8 mouse cellular contexts compared by ENCODE assay signal in genomic region chr1:91179086-91179485, GRCm38 (mm10). TPM values are rescaled to one million over a fixed set of nuclear protein-coding genes. Genes with fewer than 3 reads are reported as not detected.
DNase-seq lines count a peak whose midpoint lies in the region; ATAC-seq and TF ChIP-seq lines count a peak whose summit lies in the region.

No protein-coding gene starts in this region.

- H3K4me2 ChIP-seq in forebrain, embryonic 14.5 days (ENCODE audit: low read length) = no peak overlapping the region
- H3K4me2 ChIP-seq in liver, embryonic 15.5 days = peak overlapping the region; percentile 67
- no peak overlapping the region for H3K4me2 ChIP-seq in neural tube, embryonic 13.5 days

- peak; percentile 50; the same call in 1 of the 2 replicates for ATAC-seq in forebrain, embryonic 14.5 days
- no peak for ATAC-seq in liver, embryonic 15.5 days (ENCODE audit: insufficient read depth)
- peak; percentile 56; the same call in 1 of the 2 replicates for ATAC-seq in neural tube, embryonic 13.5 days (ENCODE audit: low read depth)

- intact Hi-C loops in heart, postnatal 14 days (cut with DNase I) = loop anchor here (1.0 to 5.0 kb wide), 2 partner anchors 60 to 207 kb away; no protein-coding TSS in a partner anchor

- H3K9ac ChIP-seq in forebrain, embryonic 14.5 days (ENCODE audit: low read length) = no peak overlapping the region
- H3K9ac ChIP-seq in liver, embryonic 15.5 days = no peak overlapping the region
- H3K9ac ChIP-seq in neural tube, embryonic 13.5 days = no peak overlapping the region

- no peaks in the 10 kb centered on the region for H3K36me3 ChIP-seq in forebrain, embryonic 14.5 days (ENCODE audit: control insufficient read depth, insufficient read depth, low read length)
- no peaks in the 10 kb centered on the region for H3K36me3 ChIP-seq in liver, embryonic 15.5 days (replicated peaks)
- no peaks in the 10 kb centered on the region for H3K36me3 ChIP-seq in neural tube, embryonic 13.5 days

- H3K4me3 ChIP-seq in bone marrow macrophage, adult 2 months (ENCODE audit: insufficient read depth, low read length) = no peak overlapping the region
- no peak overlapping the region for H3K4me3 ChIP-seq in forebrain, embryonic 14.5 days (ENCODE audit: low read depth, low read length)
- no peak overlapping the region for H3K4me3 ChIP-seq in liver, embryonic 15.5 days (replicated peaks)
- H3K4me3 ChIP-seq in neural tube, embryonic 13.5 days = no peak overlapping the region

- TF ChIP-seq POLR2A in bone marrow macrophage, adult 2 months (IDR thresholded peaks at IDR 0.05; ENCODE audit: borderline replicate concordance, low read depth, low read length) = no peak

- peak; percentile 74 for TF ChIP-seq CTCF in bone marrow macrophage, adult 2 months (IDR thresholded peaks at IDR 0.05; ENCODE audit: low read depth, low read length)

- peaks cover 3% of the 10 kb centered on the region; the same call in 1 of the 2 replicates for H3K4me1 ChIP-seq in bone marrow macrophage, adult 2 months (ENCODE audit: control insufficient read depth, insufficient read depth, low read length)
- peaks cover 5% of the 10 kb centered on the region for H3K4me1 ChIP-seq in forebrain, embryonic 14.5 days (ENCODE audit: control insufficient read depth, insufficient read depth, low read length)
- H3K4me1 ChIP-seq in liver, embryonic 15.5 days (replicated peaks) = peaks cover 16% of the 10 kb centered on the region; the same call in 1 of the 2 replicates
- peaks cover 14% of the 10 kb centered on the region for H3K4me1 ChIP-seq in neural tube, embryonic 13.5 days (replicated peaks)

- peak; percentile 82 for DNase-seq in CD4-positive helper T cell, adult 2 months (ENCODE audit: low read depth, low spot score)
- DNase-seq in forebrain, embryonic 14.5 days (ENCODE audit: low spot score) = peak; percentile 74
- peak; percentile 68 to 76 for DNase-seq in heart, postnatal 14 days
- DNase-seq in kidney, postnatal 4 days = peak; percentile 80 to 86
- DNase-seq in testis, postnatal 10 days (ENCODE audit: low spot score) = peak; percentile 80

- WGBS in forebrain, embryonic 14.5 days = 37% methylated on average over 5 of the region's 5 CpGs
- WGBS in liver, embryonic 15.5 days (ENCODE audit: insufficient replicate concordance) = 14% methylated on average over 5 of the region's 5 CpGs
- 29% methylated on average over 5 of the region's 5 CpGs for WGBS in neural tube, embryonic 13.5 days

- peaks cover 5% of the 10 kb centered on the region for H3K27me3 ChIP-seq in forebrain, embryonic 14.5 days (replicated peaks; ENCODE audit: control insufficient read depth, insufficient read depth, low read length)
- H3K27me3 ChIP-seq in liver, embryonic 15.5 days = peaks cover 26% of the 10 kb centered on the region
- H3K27me3 ChIP-seq in neural tube, embryonic 13.5 days = peaks cover 35% of the 10 kb centered on the region

- H3K27ac ChIP-seq in bone marrow macrophage, adult 2 months (ENCODE audit: insufficient read depth, low read depth, low read length) = no peak overlapping the region
- no peak overlapping the region for H3K27ac ChIP-seq in forebrain, embryonic 14.5 days (ENCODE audit: low read depth, low read length)
- no peak overlapping the region for H3K27ac ChIP-seq in liver, embryonic 15.5 days (replicated peaks)
- H3K27ac ChIP-seq in neural tube, embryonic 13.5 days (replicated peaks) = no peak overlapping the region

- H3K9me3 ChIP-seq in forebrain, embryonic 14.5 days (replicated peaks; ENCODE audit: control insufficient read depth, low read length) = no peaks in the 10 kb centered on the region
- no peaks in the 10 kb centered on the region for H3K9me3 ChIP-seq in liver, embryonic 15.5 days (replicated peaks)
- H3K9me3 ChIP-seq in neural tube, embryonic 13.5 days = no peaks in the 10 kb centered on the region

RNA-seq across cellular contexts. Expression of gene Ramp1, which starts 0.5 kb away (rescaled TPM):
- 10.8 and 12.7 TPM in 2 replicates for polyA plus RNA-seq in bone marrow macrophage, adult 2 months (2012; ENCODE audit: insufficient read depth, insufficient read length, missing spikeins)
- polyA plus RNA-seq in forebrain, embryonic 14.5 days (2014; fragmentation: Nextera tagmentation; extraction: Ambion mirVana) = 2.6 and 3.0 TPM in 2 replicates
- total RNA-seq in heart, postnatal 14 days (2021) = 10 to 100 TPM; 10.5 to 13.6 TPM
- polyA plus RNA-seq in liver, embryonic 15.5 days (2015; fragmentation: Nextera tagmentation; extraction: Ambion mirVana) = 5.6 and 6.0 TPM in 2 replicates
- polyA plus RNA-seq in neural tube, embryonic 13.5 days (2015; fragmentation: Nextera tagmentation; extraction: Ambion mirVana) = 2.7 and 3.2 TPM in 2 replicates

RNA-seq across cellular contexts. Expression of gene Rbm44, which starts 34.2 kb away (rescaled TPM):
- 0.97 and 1.2 TPM in 2 replicates for polyA plus RNA-seq in bone marrow macrophage, adult 2 months (2012; ENCODE audit: insufficient read depth, insufficient read length, missing spikeins)
- 0.15 and 0.17 TPM in 2 replicates for polyA plus RNA-seq in forebrain, embryonic 14.5 days (2014; fragmentation: Nextera tagmentation; extraction: Ambion mirVana)
- under 1 TPM; 0.10 to 0.12 TPM for total RNA-seq in heart, postnatal 14 days (2021)
- 0.90 and 1.4 TPM in 2 replicates for polyA plus RNA-seq in liver, embryonic 15.5 days (2015; fragmentation: Nextera tagmentation; extraction: Ambion mirVana)
- polyA plus RNA-seq in neural tube, embryonic 13.5 days (2015; fragmentation: Nextera tagmentation; extraction: Ambion mirVana) = 0.21 and 0.29 TPM in 2 replicates
